Mouse (Mus musculus) embryonic stem cell, embryonic (primary cell): ENCODE results near the gene Cd79a.

ENCODE experiments used
- CTCF ChIA-PET, 4 experiments: fragments of 300-600 bp in 2 of 4; fragments of 350-600 bp in 2 of 4; sonication (Branson Sonifier 250); formaldehyde crosslinking; loops; one replicate each; lab custom pipeline; 2022; ENCODE audit warnings: inconsistent platforms in 2 of 4; lab: Charles Lee
- POLR2A ChIA-PET, 4 experiments: fragments of 300-600 bp in 2 of 4; fragments of 350-600 bp in 2 of 4; sonication (Branson Sonifier 250); formaldehyde crosslinking; loops; one replicate each; lab custom pipeline; 2022; ENCODE audit warnings: antibody characterized with exemption in 4 of 4, inconsistent platforms in 1 of 4; lab: Charles Lee

The Cd79a gene

DNA sequence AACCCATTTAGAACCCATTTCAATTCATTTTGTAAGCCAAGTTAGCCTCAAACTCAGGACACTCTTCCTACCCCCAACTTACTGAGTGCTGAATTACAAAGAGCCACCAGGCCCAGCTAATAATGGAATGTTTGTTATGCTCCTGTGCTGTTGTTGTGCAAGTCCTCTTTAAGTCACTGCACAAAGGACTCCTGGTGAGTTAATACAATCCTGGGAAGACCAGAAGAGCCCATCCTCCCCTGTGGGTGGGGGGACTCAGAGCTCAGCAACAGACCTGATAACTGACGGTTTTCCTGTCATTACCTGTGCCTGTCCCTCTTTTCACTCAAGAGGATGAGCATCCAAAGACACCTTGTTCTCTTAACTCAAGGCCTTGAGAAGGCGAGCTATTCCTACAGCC is 17.6 kb upstream of the Cd79a start:
- ChIA-PET POLR2A (interaction anchor here (0.6 to 18.4 kb wide), 53 partner anchors 4 to 373 kb away, joined by 3 to 425 read pairs (median 4); partner anchors contain the start of genes Arhgef1 (in 3 of the 4), Dmrtc2 (in 3 of the 4), Lypd4 (in 3 of the 4) and Rabac1 (in 2 of the 4)), CTCF (interaction anchor here in 3 of 4 experiments (0.6 to 2.5 kb wide), 18 partner anchors 9 to 364 kb away, joined by 3 to 10 read pairs (median 4); partner anchors contain the start of genes Dmrtc2 (in 2 of the 3), Lypd4 (in 2 of the 3) and Rabac1 (in 1 of the 3))

GRCm38 (mm10) chr7:24882416-24883199 is 14.6 kb upstream of the Cd79a start:
- ChIA-PET CTCF (interaction anchor here in 2 of 4 experiments (0.6 to 1.2 kb wide), 3 partner anchors 26 to 271 kb away, joined by 3 read pairs; no protein-coding TSS in a partner anchor), POLR2A (interaction anchor here in 3 of 4 experiments (1.0 to 18.4 kb wide), 19 partner anchors 5 to 89 kb away, joined by 3 to 436 read pairs (median 38); partner anchors contain the start of genes Arhgef1 (in 3 of the 3), Dmrtc2 (in 2 of the 3), Lypd4 (in 2 of the 3) and Rabac1 (in 2 of the 3))

- CTCF ChIA-PET = interaction anchor here in 3 of 4 experiments (0.6 to 2.4 kb wide), 17 partner anchors 11 to 223 kb away, joined by 3 to 16 read pairs (median 4); partner anchors contain the start of genes Dmrtc2 (in 1 of the 3), Lypd4 (in 1 of the 3) and Rabac1 (in 1 of the 3)
Measured at GRCm38 (mm10) chr7:24883896-24884692, 13.1 kb upstream of the Cd79a start, which contains the start of gene Rps19. Gene Rps19 (plus strand): TSS chr7:24884371.

DNA sequence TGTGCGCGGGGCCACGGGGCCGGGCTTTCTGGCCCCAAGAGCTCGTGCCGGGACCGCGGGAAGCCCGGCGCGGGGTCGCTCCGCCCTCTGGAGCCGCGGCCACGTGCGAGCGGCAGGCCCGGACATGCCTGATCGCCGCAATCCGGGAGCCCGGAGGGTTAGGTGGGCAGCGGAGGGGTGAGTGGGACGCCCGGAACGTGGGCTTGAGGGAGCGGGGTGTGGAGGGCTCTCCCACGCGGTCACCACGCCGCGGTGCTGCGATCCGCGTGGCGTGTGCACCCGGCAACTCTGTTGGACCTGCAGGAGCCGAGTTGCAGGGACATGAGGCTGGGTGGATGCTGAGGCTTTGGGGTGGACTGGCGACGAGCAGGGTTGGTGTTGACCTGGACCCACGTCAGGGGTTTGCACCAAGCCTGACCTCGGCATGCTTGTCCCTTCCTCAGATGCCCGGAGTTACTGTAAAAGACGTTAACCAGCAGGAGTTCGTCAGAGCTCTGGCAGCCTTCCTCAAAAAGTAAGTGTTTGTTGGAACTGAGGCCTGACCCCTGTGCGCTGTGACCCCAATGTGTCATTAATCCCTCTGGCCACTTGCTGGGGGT is 12.4 kb upstream of the Cd79a start:
- POLR2A ChIA-PET = interaction anchor here (0.7 to 18.4 kb wide), 50 partner anchors 3 to 422 kb away, joined by 3 to 436 read pairs (median 7); partner anchors contain the start of genes Arhgef1 (in 2 of the 4), Dmrtc2 (in 2 of the 4), Lypd4 (in 2 of the 4) and Rabac1 (in 2 of the 4)

More at GRCm38 (mm10) chr7:24883896-24884692, 13.1 kb upstream of the Cd79a start, which contains the start of gene Rps19:
- POLR2A ChIA-PET = interaction anchor here (0.6 to 18.4 kb wide), 93 partner anchors 4 to 943 kb away, joined by 3 to 436 read pairs (median 5); partner anchors contain the start of genes Dmrtc2 (in 4 of the 4), Lypd4 (in 4 of the 4), Arhgef1 (in 3 of the 4) and Rabac1 (in 3 of the 4)

GRCm38 (mm10) chr7:24885468-24886307 is 11.5 kb upstream of the Cd79a start:
- CTCF ChIA-PET = interaction anchor here in 2 of 4 experiments (0.6 to 2.4 kb wide), 2 partner anchors 18 to 302 kb away, joined by 4 to 15 read pairs; no protein-coding TSS in a partner anchor

More for the DNA sequence above, 12.4 kb upstream of the Cd79a start:
- CTCF ChIA-PET = interaction anchor here in 3 of 4 experiments (0.6 to 2.4 kb wide), 8 partner anchors 15 to 303 kb away, joined by 3 to 16 read pairs (median 4); partner anchors contain the start of genes Dmrtc2 (in 1 of the 3), Lypd4 (in 1 of the 3) and Rabac1 (in 1 of the 3)

DNA sequence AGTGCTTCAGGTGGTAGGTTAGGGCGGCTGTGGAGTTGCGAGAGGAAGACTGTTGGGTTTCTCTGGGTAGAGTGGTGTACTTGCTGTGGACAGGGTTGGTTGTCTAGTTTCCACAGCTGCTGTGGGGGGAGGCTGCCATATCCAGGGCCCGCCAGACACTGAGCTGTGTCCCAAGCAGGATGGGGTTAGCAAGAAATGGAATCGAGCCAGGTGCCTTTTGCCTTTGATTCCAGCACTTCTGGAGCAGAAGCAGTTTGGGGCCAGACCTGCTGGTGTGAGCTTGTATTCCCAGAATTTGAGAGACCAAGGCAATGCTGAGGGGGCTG is 10.9 kb upstream of the Cd79a start:
- ChIA-PET POLR2A (interaction anchor here (0.6 to 18.4 kb wide), 40 partner anchors 8 to 781 kb away, joined by 3 to 436 read pairs (median 6); partner anchors contain the start of genes Arhgef1 (in 3 of the 4), Dmrtc2 (in 3 of the 4), Lypd4 (in 3 of the 4) and Rabac1 (in 2 of the 4)), CTCF (no interaction called here)

More at GRCm38 (mm10) chr7:24885468-24886307, 11.5 kb upstream of the Cd79a start:
- POLR2A ChIA-PET = interaction anchor here (0.6 to 18.4 kb wide), 45 partner anchors 8 to 781 kb away, joined by 3 to 436 read pairs (median 6); partner anchors contain the start of genes Arhgef1 (in 3 of the 4), Dmrtc2 (in 3 of the 4), Lypd4 (in 3 of the 4) and Rabac1 (in 2 of the 4)

DNA sequence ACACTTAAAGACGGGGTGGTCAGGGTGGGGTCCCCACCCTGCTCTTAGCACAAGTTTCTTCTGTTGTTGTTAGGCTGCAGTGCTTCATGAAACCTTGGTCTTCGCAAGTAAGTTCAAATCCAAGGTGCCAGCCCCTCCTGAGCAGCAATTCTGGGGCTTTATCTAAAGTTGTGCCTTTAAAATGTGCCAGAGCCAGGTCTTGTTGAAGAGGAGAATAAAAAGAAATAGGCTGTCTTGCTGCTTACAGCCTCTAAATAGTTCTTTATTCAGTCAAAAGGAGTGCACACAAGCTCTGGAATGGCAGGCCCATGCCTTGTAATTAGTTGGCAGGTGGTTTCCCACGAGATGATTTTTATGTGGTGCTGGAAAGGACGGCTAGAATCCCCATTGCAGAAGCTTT is 10.1 kb upstream of the Cd79a start:
- CTCF ChIA-PET = interaction anchor here in 1 of 4 experiments (1.0 to 1.1 kb wide), 2 partner anchors 70 to 78 kb away, joined by 3 to 4 read pairs; no protein-coding TSS in a partner anchor
- POLR2A ChIA-PET = interaction anchor here (0.6 to 18.4 kb wide), 47 partner anchors 7 to 369 kb away, joined by 3 to 436 read pairs (median 4); partner anchors contain the start of genes Arhgef1 (in 3 of the 4), Dmrtc2 (in 3 of the 4), Lypd4 (in 3 of the 4) and Rabac1 (in 3 of the 4)

DNA sequence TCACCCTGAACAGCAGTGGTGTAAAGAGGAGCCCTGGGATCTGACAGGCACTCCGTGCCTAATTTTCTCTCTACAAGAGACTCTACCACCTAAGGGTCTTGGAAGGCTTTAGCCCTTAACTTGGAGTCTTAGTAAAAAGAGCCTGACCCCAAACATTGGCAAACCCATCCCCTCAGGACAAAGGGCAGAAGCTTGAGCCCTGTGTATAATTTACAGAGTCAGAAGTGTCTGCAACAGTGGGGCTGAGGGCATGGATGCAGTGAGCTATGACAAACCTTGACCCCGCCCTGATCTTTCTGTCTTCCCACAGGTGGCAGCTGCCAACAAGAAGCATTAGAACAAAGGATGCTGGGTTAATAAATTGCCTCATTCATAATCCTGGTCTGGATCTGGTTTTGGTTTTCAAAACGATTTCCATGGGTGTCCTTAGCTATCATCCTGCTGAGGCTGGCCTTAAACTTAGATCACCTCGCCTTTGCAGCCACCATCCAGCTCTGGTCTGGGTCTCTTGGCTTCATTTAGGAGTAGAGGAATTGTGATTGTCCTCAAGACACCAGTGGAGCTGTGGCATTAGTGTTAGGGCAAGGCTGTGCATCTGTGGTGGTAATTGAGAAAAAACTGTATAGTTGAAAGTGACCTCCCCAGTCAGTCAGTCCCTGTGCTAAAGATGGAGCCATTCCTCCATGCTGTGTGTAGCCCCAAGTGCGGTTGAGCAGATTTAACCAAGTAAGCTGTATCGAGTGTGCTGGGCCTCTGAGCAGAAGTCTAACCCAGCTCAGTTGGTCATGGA is 7.6 kb upstream of the Cd79a start:
- CTCF ChIA-PET = interaction anchor here (0.5 to 7.1 kb wide), 31 partner anchors 8 to 428 kb away, joined by 3 to 92 read pairs (median 5); partner anchors contain the start of genes Arhgef1 (in 2 of the 4) and Rabac1 (in 2 of the 4)

DNA sequence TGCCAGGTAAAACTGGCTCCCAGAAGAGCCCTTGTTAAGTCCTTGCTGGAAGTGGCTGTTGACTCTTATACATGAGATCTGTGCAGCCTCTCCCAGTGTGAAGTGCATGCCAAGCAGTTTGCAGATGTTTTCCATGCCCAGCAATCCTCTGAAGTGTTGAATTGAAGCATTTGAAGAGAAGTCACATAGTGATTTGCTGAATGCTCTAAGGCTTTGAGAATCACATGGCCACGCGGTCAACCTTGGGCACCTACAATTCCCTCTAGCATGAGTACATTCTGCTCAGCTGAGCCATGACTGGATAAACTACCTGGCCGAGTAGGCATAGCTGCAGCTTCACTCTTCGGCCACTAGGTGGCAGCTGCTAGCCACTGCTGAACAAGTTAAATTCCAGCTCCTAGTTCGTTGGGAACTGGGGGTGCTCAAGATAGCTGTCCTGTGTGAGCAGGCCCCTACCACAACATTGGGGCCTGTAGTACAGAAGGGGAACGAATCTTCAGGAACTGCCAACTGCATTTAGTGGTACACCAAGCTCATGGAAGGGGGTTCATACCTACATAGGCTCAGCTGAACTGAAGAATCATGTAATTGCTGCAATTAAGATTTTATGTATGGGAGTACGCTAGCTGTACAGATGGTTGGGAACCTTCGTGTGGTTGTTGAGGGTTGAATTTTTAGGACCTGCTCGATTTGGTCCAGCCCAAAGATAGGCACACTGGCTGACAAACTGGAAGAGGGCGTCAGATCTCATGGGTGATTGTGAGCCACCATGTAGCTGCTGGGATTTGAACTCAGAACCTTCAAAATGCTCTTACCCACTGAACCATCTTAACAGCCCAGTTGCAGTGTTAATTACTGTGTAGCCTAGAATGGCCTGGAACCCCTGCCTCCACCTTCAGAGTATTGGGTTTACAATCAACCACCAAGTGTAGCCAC is 6.6 kb upstream of the Cd79a start:
- POLR2A ChIA-PET = interaction anchor here (0.6 to 18.4 kb wide), 110 partner anchors 9 to 608 kb away, joined by 3 to 436 read pairs (median 5); partner anchors contain the start of genes Arhgef1 (in 4 of the 4), Dmrtc2 (in 4 of the 4), Lypd4 (in 4 of the 4) and Rabac1 (in 4 of the 4)
- CTCF ChIA-PET = interaction anchor here (0.5 to 7.1 kb wide), 36 partner anchors 9 to 429 kb away, joined by 3 to 92 read pairs (median 5); partner anchors contain the start of genes Arhgef1 (in 2 of the 4) and Rabac1 (in 2 of the 4)

More for the DNA sequence above, 7.6 kb upstream of the Cd79a start:
- POLR2A ChIA-PET = interaction anchor here (0.5 to 18.4 kb wide), 92 partner anchors 9 to 590 kb away, joined by 3 to 436 read pairs (median 6); partner anchors contain the start of genes Arhgef1 (in 4 of the 4), Dmrtc2 (in 4 of the 4), Lypd4 (in 4 of the 4) and Rabac1 (in 3 of the 4)

- ChIA-PET CTCF (interaction anchor here (0.7 to 7.1 kb wide), 17 partner anchors 10 to 81 kb away, joined by 3 to 92 read pairs (median 7); partner anchors contain the start of genes Arhgef1 (in 1 of the 4) and Rabac1 (in 1 of the 4)), POLR2A (interaction anchor here (0.6 to 18.4 kb wide), 71 partner anchors 6 to 609 kb away, joined by 3 to 436 read pairs (median 8); partner anchors contain the start of genes Arhgef1 (in 4 of the 4), Dmrtc2 (in 3 of the 4), Lypd4 (in 3 of the 4) and Rabac1 (in 3 of the 4))
Measured at GRCm38 (mm10) chr7:24891241-24892124, 5.7 kb upstream of the Cd79a start.

DNA sequence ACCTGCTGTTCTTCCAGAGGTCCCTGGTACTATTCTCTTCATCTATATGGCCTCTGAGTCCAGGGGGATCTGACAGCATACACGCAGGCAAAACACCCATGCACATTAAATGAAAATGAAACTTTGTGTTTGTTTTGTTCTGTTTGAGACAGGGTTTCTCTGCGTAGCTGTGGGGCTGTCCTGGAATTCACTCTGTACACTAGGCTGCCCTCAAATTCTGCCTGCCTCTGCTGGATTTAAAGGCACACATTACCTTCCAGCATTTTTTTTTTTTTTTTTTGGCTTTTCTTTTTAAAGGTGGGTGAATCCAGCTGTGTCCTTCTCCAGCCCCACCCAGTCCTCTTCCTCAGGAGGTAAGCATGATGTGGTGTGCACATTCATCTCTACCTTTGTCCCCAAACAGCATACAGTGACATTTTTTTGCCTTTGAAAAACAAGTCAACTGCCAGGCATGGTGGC is 5.0 kb upstream of the Cd79a start:
- POLR2A ChIA-PET = interaction anchor here (0.6 to 18.4 kb wide), 38 partner anchors 7 to 508 kb away, joined by 3 to 436 read pairs (median 8); partner anchors contain the start of genes Arhgef1 (in 4 of the 4), Dmrtc2 (in 3 of the 4), Lypd4 (in 3 of the 4) and Rps19 (in 3 of the 4)
- CTCF ChIA-PET = interaction anchor here in 2 of 4 experiments (0.7 to 7.1 kb wide), 3 partner anchors 13 to 58 kb away, joined by 4 to 92 read pairs (median 19); partner anchors contain the start of gene Arhgef1 (in 1 of the 2)

DNA sequence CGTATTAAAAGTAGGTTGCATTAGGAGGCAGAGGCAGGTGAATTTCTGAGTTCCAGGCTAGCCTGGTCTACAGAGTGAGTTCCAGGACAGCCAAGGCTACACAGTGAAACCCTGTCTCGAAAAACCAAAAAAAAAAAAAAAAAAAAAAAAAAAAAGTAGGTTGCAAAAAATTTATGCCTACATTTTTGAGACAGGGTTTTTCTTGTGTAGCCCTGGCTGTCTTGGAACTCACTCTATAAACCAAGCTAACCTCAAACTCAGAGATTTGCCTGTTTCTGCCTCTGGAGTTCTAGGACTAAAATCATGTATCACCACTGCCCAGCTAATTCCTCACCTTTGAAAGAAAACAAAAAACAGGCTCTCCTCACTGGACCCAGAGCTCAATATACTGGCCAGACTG is 1.4 kb upstream of the Cd79a start:
- POLR2A ChIA-PET = interaction anchor here (0.6 to 18.4 kb wide), 18 partner anchors 5 to 258 kb away, joined by 3 to 436 read pairs (median 5); partner anchors contain the start of genes Rps19 (in 3 of the 4), Arhgef1 (in 2 of the 4), Cd79a (in 1 of the 4) and Dmrtc2 (in 1 of the 4)
- CTCF ChIA-PET = interaction anchor here in 2 of 4 experiments (0.6 to 7.1 kb wide), 3 partner anchors 10 to 422 kb away, joined by 3 to 92 read pairs (median 3); partner anchors contain the start of gene Arhgef1 (in 1 of the 2)
